Mouse (Mus musculus) retina, adult 2 months (tissue): ENCODE data around the gene Gnb1.
A peak's percentile ranks its signal among the peaks of the same experiment; 100 is the strongest.
"Not testable (repeated sequence)": the region's sequence is repeated elsewhere in the genome, so short reads cannot be mapped to it uniquely, and the experiment has no call there.

Experiments used
- DNase-seq: peaks from one replicate; pipeline ENCODE4 v3.0.0-alpha.2; 2012; ENCODE audit warnings: low read depth, low spot score

Gene Gnb1

DNA sequence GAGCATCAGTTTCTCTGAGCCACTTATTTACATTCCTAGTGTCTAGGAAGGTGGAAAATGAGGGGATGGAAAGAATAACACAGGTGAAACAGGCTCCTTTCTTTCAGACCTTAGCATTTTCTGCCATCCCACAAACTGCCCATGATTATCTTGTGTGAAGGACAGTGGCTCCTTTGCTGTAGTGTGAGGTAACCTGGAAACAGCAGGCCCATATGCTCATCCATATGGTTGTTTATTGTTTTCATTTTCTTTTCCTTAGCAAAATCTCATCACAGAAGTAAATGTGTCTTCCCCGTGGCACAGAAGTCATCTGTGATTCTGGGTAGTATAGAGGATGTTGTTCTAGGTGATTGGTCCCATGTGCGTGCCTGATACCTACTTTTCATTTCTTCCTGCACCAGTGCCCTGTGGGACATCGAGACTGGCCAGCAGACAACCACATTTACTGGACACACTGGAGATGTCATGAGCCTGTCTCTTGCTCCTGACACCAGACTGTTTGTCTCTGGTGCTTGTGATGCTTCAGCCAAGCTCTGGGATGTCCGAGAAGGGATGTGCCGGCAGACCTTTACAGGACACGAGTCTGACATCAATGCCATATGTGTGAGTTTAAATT, 61.9 kb downstream of the Gnb1 start:
- DNase-seq, result no peak

DNA sequence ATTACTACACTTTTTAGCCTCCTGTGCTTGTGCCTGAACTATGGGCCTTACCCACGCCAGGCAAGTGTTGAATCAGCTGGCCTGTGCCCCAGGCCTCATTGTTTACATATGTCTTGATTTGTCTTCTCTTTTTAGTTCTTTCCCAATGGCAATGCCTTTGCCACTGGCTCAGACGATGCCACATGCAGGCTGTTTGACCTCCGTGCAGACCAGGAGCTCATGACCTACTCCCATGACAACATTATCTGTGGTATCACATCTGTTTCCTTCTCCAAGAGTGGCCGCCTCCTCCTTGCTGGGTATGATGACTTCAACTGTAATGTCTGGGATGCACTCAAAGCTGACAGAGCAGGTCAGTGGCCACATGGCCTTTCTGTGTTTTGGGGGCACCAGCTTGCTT, 63.7 kb downstream of the Gnb1 start:
- DNase-seq, result no peak

DNA sequence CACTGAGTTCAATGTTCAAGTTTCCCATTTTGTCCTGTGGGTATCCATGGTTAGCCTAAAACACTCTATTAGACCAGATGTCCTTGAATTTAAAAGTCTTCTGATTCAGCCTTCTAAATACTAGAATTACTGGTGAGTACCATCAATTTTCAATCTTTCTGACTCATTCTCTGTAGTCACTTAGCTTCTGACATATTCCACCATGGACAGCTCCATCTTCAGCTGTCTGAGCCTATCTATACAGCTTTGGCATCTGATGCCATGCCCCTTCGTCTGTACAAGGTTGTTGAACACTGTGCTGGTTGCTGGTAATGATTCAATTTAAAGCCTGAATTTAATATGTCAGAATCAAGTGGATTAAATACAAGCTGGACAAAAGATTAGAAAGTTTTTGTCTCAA, 64.3 kb downstream of the Gnb1 start:
- no peak for DNase-seq

- DNase-seq, result no peak
Observed at GRCm38 (mm10) chr4:155559454-155559853, 68.3 kb downstream of the Gnb1 start.

DNA sequence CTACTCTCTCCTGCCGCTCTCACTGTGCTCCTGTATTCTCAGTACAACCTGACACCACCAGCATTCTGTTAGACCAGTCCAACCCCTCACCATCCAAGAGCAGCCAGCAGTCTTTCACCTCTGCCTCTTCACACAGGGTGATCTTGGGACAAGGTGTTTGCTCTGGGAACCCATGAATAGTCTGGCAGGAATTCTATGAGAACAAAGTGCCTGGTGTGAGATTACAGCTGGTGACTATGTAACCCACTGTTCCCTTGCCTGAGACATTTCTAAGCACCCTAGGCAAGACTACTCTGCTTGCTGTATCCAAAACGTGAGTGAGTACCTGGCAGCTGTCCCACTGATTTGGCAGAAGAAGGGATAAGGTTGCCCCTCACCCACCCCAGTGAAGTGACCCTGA, 69.8 kb downstream of the Gnb1 start:
- DNase-seq, result no peak

GRCm38 (mm10) chr4:155561661-155562442, 70.7 kb downstream of the Gnb1 start, which contains the start of gene Nadk:
TSS of gene Nadk (plus strand) at chr4:155562378.
- no peak for DNase-seq

GRCm38 (mm10) chr4:155562725-155563399, 71.7 kb downstream of the Gnb1 start:
- no peak for DNase-seq

DNA sequence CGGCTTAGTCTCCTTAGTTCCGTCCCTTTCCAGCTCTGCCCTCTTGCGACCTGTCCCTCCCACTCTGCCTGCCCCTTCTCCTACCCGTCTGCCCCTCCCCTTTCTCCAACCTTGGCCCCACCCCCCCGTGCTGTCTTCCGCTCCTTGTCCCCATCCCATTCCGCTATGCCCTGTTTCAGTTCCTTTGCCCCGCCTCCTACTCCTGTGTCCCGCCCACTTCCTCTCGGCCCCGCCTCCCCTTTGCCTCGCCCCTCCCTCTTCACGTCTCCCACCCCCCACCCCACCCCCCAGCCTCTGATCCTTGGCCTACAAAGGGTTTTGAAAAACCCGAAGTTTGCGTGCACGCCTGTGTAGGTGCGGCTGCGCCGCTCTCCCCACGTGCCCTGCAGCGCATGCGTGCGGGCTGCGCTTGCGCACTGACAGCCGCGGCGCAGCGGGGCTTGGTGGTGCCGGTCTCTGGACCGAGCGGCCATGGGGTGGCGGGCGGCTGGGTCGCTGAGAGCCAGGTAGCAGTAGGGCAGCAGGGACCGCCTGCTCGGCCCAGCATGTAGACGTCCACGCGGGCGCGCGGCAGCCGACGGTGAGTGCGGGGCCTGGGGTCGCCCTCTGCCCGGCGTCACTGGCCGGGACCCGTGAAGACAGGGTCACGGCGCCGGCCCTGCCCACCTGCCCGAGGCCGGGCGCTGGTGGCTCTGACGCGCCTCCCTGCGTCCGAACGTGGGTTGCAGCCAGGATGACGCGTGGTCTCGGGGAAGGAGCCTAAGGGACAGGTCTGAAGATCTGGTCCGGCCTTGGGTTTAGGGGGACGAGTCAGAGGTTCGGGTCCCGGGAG, 72.5 kb downstream of the Gnb1 start:
- DNase-seq, result peak; percentile 86

- DNase-seq, result no peak
Observed at GRCm38 (mm10) chr4:155564315-155565069, 73.3 kb downstream of the Gnb1 start.

DNA sequence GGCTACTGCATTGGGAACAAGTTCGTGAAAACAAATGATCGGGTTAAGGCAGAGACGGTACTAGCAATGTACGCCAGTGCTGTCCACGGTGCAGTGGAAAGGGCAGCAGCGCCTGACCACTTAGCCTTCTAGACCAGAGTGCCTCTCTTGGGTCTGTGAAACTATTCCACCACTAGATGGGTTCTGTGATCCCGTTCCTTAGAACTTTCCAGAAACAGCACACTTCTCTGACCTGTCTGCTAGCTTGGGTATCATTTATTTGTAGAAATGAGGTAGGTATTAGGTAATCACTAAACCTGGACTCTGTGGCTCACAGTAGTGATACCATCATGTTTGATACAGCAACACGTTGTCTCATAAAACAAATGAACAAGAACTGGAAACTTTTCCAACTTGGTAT, 75.4 kb downstream of the Gnb1 start:
- no peak for DNase-seq

GRCm38 (mm10) chr4:155568170-155568569, 77.0 kb downstream of the Gnb1 start:
- DNase-seq, result no peak

DNA sequence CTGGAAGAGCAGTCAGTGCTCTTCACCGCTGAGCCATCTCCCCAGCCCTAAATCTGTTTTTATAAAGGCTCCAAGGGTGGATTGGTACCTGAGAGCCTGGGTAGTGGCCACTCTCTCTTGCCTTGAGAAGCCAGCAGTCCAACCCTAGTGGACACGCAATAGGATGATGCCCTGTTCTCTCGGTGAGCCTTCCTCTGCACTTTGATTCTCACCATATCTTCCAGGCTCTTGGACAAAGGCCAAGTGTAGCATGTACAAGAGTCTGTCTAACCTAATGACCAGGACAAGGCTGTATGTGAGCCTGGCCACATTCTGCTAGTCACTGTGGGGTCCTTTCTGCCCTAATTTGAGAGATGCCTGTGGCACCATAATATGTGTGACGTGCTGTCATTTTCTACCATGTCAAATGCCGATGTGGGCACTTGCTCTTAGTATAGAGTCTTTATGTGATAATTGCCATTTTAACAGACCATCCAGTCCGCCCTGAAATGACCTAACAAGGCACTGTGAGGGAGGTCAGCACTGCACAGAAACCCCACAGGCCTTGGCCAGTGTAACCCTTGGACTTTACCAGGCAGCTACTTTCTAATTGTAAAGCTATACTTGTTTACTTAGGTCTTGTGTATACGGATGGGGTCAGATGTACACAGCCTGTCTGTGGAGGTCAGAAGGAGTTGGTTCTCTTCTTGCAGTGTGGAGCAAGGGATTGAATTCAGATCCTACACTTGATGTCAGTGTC, 77.6 kb downstream of the Gnb1 start:
- no peak for DNase-seq

GRCm38 (mm10) chr4:155569818-155570217, 78.7 kb downstream of the Gnb1 start:
- no peak for DNase-seq

DNA sequence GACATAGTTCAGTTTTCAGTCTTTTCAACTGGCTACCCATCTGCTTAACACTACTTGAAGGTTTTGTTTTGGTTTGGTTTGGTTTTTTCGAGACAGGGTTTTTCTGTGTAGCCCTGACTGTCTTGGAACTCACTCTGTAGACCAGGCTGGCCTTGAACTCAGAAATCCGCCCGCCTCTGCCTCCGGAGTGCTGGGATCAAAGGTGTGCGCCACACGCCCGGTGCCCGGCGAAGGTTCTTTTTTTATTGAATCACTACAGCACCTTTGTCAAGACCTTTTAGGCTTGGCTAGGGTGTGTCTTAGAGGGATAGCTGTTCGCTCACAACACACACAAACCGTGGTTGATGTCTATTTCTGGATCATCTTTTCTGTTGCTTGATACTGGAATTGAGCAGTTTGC, 79.2 kb downstream of the Gnb1 start:
- not testable (repeated sequence) for DNase-seq

DNA sequence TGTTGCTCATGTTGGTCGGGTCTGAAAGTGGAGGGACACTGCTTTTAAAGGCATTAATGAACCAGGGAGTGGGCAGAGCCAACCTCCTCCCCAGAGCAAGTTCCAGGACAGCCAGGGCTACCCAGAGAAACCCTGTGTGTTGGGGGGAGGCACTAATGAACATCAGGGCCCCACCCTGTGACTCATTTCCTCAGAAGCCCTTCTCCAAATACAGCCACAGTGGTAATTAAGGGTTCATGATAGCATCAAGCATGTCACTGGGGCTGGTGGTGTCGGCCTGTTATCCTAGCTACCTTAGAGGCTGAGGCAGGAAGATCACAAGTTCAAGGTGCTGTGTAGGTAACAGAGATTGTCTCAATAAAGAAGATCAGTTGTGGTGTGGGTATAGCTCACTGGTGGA, 80.3 kb downstream of the Gnb1 start:
- no peak for DNase-seq

- DNase-seq, result no peak
Observed at GRCm38 (mm10) chr4:155573155-155573554, 82.0 kb downstream of the Gnb1 start.

DNA sequence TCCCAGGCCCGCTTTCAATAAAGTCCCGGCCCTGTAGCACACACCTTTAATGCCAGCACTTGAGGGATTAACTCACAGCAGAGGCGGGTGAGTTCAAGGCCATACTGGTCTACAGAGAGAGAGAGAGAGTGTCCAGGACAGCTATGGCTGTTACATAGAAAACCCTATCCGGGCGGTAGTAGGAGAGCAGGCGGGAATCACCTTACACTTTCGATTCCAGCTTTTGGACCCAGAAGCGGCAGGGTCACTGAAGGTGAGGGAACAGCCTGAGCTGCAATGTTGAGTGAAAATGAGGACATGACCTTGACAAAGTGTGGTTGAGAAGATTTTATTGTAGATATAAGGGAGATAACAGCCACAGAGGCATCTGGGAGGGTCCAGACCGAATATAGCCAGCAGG, 82.7 kb downstream of the Gnb1 start:
- no peak for DNase-seq

- no peak for DNase-seq
Observed at GRCm38 (mm10) chr4:155574931-155575330, 83.8 kb downstream of the Gnb1 start.

GRCm38 (mm10) chr4:155575521-155575920, 84.4 kb downstream of the Gnb1 start:
- no peak for DNase-seq

- DNase-seq, result no peak
Observed at GRCm38 (mm10) chr4:155577132-155577531, 86.0 kb downstream of the Gnb1 start.
